Mouse (Mus musculus) cerebellum, adult 2 months (tissue): ENCODE results near the gene Zc3h7a. TPM values are rescaled to one million over a fixed set of nuclear protein-coding genes. Genes with fewer than 3 reads are reported as not detected.

ENCODE experiments used
- DNase-seq, 2 experiments: peaks; one replicate each; pipeline ENCODE4 v3.0.0; 2021
- H3K27ac ChIP-seq: fragments of 200-500 bp; 2 replicates; pipeline ENCODE4 v1.5.1; 2012; ENCODE audit warnings: low read length, control low read depth, inconsistent platforms; ENCODE audit not compliant: insufficient read depth
- H3K27me3 ChIP-seq: fragments of 200-500 bp; 2 replicates; pipeline ENCODE4 v1.6.1; 2012; ENCODE audit warnings: inconsistent platforms, mild to moderate bottlenecking, low read length, moderate library complexity; ENCODE audit not compliant: control insufficient read depth, insufficient read depth
- H3K4me1 ChIP-seq: fragments of 200-500 bp; 2 replicates; pipeline ENCODE4 v1.6.1; 2011; ENCODE audit warnings: low read length; ENCODE audit not compliant: control insufficient read depth, insufficient read depth
- H3K4me3 ChIP-seq: fragments of 200-500 bp; replicated peaks from 2 replicates; pipeline ENCODE3; 2011; ENCODE audit warnings: mild to moderate bottlenecking, low read depth, low read length, control low read depth; ENCODE audit not compliant: insufficient read depth
- CTCF ChIP-seq: fragments of 200-500 bp; IDR thresholded peaks from 2 replicates; pipeline ENCODE4 v1.5.1; 2011; ENCODE audit warnings: low read depth, mild to moderate bottlenecking, control low read depth, low read length, moderate library complexity, borderline replicate concordance; ENCODE audit not compliant: insufficient read depth
- POLR2A ChIP-seq: fragments of 200-500 bp; IDR thresholded peaks from 2 replicates; pipeline ENCODE4 v1.6.1; 2011; ENCODE audit warnings: low read length, control low read depth, borderline replicate concordance; ENCODE audit not compliant: insufficient read depth
- WGBS: fragments of 180-500 bp; shearing (Covaris S2); methylation state at CpG from one replicate; pipeline ENCODE4 v1.1.7; 2018; 5-methylcytosine and 5-hydroxymethylcytosine counted together
- polyA plus RNA-seq: library from polyadenylated mRNA; depleted of rRNA; stranded (reverse); fragments of >200 nt; gene quantifications from 2 replicates; pipeline ENCODE4 v1.2.3, GENCODE M21; 2012; rRNA removed

Gene Zc3h7a
- polyA plus RNA-seq: 70.8 and 73.6 TPM in 2 replicates

GRCm38 (mm10) chr16:11176208-11176883, at the start of gene Zc3h7a:
Gene Zc3h7a (minus strand): TSS chr16:11176393.
- TF ChIP-seq POLR2A (peak; percentile 74; the same call in 1 of the 2 replicates), CTCF (peak; percentile 63; the same call in 1 of the 2 replicates)
- peaks cover 3% of the 10 kb centered on the region; the same call in 1 of the 2 replicates for H3K4me1 ChIP-seq
- no peaks in the 10 kb centered on the region for H3K27me3 ChIP-seq
- under 1% methylated on average over 56 of the region's 57 CpGs for WGBS
- H3K27ac ChIP-seq: peak within 1 kb of the TSS; percentile 77
- peak; percentile 91 to 93 for DNase-seq
- peak within 1 kb of the TSS; percentile 83 for H3K4me3 ChIP-seq

- Histone ChIP-seq H3K27ac (no peak overlapping the region), H3K4me3 (no peak overlapping the region), H3K4me1 (no peaks in the 10 kb centered on the region), H3K27me3 (no peaks in the 10 kb centered on the region)
- TF ChIP-seq CTCF: no peak
- TF ChIP-seq POLR2A: no peak
- DNase-seq: no peak
- 76% methylated on average over 3 of the region's 3 CpGs for WGBS
Observed at GRCm38 (mm10) chr16:11217801-11218200, 41.6 kb upstream of the Zc3h7a start.

- WGBS: 5% methylated on average over 24 of the region's 24 CpGs
- Histone ChIP-seq H3K27me3 (no peaks in the 10 kb centered on the region), H3K4me3 (peak overlapping the region; percentile 99), H3K27ac (no peak overlapping the region), H3K4me1 (peaks cover 3% of the 10 kb centered on the region)
- no peak for DNase-seq
- TF ChIP-seq CTCF: no peak
- no peak for TF ChIP-seq POLR2A
Observed at GRCm38 (mm10) chr16:11203600-11204390, 27.6 kb upstream of the Zc3h7a start.

GRCm38 (mm10) chr16:11202571-11203554, 26.7 kb upstream of the Zc3h7a start, which contains the start of gene Rsl1d1:
Gene Rsl1d1 (minus strand): TSS chr16:11203331.
- TF ChIP-seq POLR2A (peak; percentile 77; the same call in 1 of the 2 replicates), CTCF (no peak)
- DNase-seq: peak; percentile 90
- under 1% methylated on average over 68 of the region's 68 CpGs for WGBS
- Histone ChIP-seq H3K4me1 (peaks cover 3% of the 10 kb centered on the region), H3K27me3 (no peaks in the 10 kb centered on the region), H3K4me3 (peak within 1 kb of the TSS; percentile 99), H3K27ac (peak within 1 kb of the TSS; percentile 79)

GRCm38 (mm10) chr16:11201740-11202394, 25.7 kb upstream of the Zc3h7a start:
- no peak for DNase-seq
- WGBS: 77% methylated on average over 6 of the region's 6 CpGs
- no peak overlapping the region for H3K27ac ChIP-seq
- H3K4me1 ChIP-seq: peaks cover 3% of the 10 kb centered on the region
- H3K27me3 ChIP-seq: no peaks in the 10 kb centered on the region
- no peak for TF ChIP-seq CTCF
- H3K4me3 ChIP-seq: peak overlapping the region; percentile 99

- Histone ChIP-seq H3K27me3 (no peaks in the 10 kb centered on the region), H3K4me3 (no peak overlapping the region), H3K27ac (no peak overlapping the region), H3K4me1 (peaks cover 3% of the 10 kb centered on the region)
- 84% methylated on average over 3 of the region's 3 CpGs for WGBS
- no peak for DNase-seq
- no peak for TF ChIP-seq POLR2A
- TF ChIP-seq CTCF: no peak
Observed at GRCm38 (mm10) chr16:11200247-11200646, 24.1 kb upstream of the Zc3h7a start.

GRCm38 (mm10) chr16:11198467-11198866, 22.3 kb upstream of the Zc3h7a start:
- H3K27me3 ChIP-seq: no peaks in the 10 kb centered on the region
- no peak for DNase-seq
- WGBS: 71% methylated on average over 2 of the region's 2 CpGs
- peaks cover 3% of the 10 kb centered on the region for H3K4me1 ChIP-seq
- TF ChIP-seq CTCF (no peak), POLR2A (no peak)
- H3K4me3 ChIP-seq: no peak overlapping the region
- no peak overlapping the region for H3K27ac ChIP-seq
